Mouse (Mus musculus): ENCODE data around the gene Wwc1. TPM values are rescaled to one million over a fixed set of nuclear protein-coding genes. Genes with fewer than 3 reads are reported as not detected.

The Wwc1 gene
- total RNA-seq (2021), result 1 to 10 TPM; 1.4 to 2.0 TPM
- long read RNA-seq, experiment 1, full-length matches to known transcripts, result 1 of 2 reads
- long read RNA-seq, experiment 1, partial matches to known transcripts, result 0 of 2 reads
- long read RNA-seq, experiment 1, other reads (novel, unspliced or antisense), result 1 of 2 reads
- long read RNA-seq, experiment 2, partial matches to known transcripts, result 0 of 1 reads
- long read RNA-seq, experiment 2, other reads (novel, unspliced or antisense), result 1 of 1 reads

DNA sequence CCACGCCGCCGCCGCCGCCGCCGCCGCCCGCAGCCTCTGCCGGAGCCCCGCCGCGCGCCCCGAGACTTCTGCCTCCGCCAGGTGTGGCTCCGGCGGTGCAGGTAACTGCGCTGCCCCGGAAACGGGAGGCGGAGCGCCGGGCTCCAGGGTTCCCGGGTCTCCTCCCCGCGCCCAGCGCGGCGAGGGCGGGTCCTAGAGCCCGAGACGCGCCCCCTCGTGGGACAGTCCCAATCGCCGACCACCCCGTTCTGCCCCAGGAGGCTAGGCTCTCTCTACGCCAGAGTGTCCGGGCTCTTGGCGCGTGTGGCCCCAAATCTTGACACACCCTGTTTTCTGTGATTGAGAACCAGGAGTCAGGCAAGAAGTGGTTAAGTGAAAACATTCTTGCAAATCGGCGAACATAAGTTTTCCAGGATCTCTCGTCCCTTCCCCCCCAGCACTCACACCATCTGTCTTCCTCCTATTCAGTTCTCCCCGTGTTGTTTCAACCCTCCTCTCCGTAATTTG, at the start of gene Wwc1:
TSS of gene Wwc1 (minus strand) at position 117 of the 507 bp plus-strand sequence.
- DNase-seq, result peak in 1 of 2 experiments; percentile 6

DNA sequence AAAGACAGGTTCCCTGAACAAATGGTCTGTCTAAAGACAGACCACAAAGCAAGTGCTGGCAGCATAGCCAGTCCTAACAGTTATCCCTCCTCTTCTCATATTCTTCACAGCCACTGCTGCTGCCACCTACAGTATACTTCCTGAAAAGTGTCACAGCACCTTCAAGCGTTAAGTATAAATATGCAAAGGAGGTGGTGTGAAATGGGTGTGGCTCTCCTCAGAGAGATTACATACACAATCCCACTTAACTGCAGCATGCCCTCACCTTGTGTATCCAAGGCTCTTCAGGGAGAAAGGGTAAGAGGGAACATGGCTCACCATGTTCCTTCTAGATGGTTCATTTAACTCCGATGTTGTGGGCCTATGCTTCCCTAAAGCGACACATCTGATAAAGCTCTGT, 39.7 kb upstream of the Wwc1 start:
- no peak for DNase-seq

DNA sequence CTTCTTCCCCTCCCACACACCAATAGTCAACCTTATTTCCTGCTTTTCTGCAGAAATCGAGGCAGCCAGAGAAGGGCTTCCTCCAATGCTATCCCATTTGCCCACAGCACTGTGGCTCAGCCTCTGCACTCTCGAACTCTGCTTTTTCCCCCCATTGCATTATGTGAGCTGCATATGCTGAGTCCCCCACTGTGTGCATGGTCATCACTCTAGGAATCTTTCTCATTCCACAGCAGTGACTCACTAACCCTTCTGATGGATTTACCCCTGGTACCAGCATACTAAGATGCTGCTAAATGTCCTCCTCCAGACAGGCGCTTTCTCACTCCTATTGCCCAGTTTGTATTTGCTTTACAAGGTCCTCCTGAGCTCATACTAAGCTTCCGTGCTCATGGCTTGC, 32.9 kb upstream of the Wwc1 start:
- DNase-seq, result no peak

DNA sequence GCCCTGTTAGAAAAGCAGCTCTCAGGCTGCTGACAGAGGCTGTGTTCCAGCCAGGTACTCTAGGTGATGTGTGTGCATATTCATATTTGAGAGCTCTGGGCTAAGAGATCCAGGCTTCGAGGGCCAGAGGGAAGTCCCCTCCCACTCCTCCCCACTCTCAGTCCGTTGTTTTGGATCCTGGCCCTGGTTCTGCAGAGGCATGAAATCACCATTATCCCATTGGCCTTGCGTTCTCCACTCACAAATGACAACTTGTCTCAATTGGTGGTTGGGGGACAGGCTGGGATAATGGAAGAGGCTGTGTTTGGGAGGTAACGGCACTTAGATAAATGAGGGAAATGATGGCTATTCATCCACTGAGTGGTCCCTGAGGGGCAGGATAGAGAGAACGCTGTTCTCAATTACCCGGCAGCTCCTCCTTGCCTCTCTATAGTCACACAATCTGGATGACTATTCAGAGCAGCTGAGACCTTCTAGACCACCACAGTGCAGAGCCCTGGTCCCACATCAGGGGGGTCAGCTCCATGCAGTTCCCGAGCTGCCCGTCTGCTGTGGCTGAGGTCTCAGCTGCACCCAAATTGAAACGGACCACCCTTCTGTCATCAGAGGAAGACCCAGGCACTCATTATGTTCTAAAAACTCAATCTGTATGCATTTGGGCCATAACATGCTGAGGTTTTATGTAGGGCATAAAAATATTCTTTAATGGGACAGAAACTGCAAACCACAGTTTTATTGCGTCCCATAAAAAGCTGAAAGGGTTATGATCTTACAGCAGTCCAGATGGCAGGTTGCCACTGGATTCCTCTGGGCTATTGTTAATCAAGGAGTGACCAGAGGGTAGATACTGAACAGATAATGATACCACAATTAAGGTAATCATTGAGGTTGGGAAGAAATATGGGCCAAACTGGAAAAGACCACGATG, 29.2 kb upstream of the Wwc1 start:
- no peak for DNase-seq

DNA sequence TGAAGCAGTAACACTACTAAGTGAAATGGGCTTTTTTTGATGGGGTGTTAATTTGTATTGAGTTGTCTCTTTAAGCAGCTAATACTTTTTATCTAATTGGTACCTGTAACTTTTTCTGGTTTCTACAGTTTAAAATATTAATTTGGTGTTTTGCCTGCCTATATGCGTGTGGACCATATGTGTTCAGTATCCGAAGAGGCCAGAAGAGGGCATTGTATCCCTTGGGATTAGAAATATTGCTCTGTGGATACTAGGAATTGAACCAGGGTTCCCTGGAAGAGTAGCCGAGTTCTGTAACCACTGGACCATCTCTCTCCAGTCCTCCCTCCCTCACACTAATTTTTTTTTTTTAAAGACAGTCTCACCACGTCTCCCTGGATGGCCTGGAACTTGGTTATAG, 22.6 kb upstream of the Wwc1 start:
- no peak for DNase-seq

DNA sequence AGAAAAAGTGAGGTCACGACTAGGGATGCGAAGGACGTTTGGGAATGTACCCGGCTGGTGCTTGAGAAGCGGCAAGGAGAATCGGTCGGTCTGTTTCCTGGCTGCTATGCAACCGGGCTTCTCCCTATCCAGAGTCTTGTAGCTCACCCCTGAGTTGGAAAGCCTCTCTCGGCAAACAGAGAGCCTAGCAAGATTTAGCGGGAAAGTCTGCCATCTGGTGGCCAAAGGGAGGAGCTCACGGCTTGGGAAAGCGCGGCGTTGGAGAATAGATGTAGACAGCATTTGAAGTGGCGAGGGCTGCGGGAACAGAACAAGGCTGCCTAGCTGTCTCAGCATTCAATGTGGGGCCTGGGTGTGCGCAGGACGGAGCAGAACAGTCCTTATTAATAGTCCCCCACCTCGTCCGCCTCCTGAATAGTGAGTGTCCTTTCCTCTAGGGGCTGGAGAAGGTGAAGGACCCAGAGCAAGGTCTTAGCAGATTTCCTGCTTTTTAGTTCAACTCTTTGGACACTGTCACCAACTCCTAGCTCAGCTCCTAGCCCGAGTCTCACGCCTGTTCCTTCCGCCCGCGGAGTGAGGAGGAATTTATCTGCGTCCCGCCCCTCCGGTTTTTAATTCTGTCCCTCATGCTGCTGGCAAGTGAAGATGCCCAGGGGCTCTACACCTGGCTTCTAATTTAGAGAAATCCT, 21.1 kb upstream of the Wwc1 start:
- peak; percentile 80 to 93 for DNase-seq

DNA sequence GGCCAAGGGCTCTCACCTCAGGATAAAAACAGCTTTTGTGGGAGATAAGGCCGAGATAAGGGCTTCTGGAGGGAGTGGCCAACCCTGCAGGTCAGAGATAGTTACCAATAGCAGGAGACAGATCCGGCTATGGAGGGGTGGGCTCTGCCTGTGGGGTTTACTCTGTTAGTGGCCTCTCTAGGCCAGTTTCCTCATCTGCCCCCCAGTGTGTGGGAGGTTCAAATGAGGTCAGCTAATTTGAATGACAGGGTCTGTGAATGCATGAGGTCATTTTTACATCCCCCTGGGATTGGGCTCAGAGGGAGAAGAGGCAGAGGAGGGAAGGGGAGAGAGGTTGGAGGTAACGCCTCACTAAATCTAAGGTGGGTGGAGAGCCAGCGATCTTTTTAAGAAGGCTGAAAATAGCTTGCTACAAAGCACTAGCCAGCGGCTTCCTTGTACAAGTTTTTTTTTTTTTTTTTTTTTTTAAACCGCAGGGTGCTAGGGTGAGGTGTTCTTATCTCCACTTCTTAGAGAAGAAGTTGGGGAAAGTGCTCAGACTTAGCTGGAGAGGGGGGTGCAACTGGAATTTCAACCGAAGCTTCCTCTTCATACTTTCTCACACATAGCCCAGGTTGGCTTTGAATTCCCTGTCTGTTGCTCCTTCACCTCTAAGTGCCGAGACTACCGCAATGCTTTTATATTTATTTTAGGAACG, 20.4 kb upstream of the Wwc1 start:
- no peak for DNase-seq

DNA sequence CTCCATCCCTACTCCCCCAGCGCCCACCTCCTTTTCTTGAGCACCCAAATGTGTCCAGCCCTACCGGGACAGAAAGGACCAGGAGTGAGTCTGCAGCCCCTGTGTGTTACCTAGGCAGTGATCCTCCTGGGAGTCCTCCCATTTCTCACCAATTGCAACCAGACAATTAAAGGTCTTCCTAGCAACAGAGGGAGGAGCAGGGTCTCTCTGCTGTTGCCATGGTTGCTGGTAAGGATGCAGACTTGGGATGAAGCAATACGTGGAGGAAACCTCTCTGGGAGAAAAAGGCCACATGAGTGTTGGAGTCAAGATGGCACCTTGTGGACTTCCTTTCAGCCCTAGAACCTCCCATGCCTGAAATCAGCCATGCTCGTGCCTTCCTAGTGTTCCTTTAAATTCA, 19.7 kb upstream of the Wwc1 start:
- no peak for DNase-seq

DNA sequence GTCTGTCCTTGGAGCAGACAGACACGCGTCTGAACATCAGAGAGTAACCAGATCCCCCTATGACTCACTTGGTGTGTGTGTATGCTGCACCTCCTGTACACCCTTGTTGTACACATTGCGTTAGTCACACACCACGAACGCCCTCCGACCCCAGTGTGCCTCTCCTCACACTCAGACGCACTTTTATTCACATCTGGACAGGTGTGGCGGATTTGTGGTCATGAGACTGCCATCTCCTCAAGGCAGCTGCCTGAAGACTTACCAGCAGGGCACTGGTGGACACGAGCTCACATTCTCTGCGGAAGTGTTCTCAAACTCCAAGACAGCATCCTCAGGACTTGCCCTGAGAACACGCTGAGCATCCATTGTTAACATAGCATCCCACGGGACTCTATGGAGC, 17.7 kb upstream of the Wwc1 start:
- DNase-seq, result no peak

DNA sequence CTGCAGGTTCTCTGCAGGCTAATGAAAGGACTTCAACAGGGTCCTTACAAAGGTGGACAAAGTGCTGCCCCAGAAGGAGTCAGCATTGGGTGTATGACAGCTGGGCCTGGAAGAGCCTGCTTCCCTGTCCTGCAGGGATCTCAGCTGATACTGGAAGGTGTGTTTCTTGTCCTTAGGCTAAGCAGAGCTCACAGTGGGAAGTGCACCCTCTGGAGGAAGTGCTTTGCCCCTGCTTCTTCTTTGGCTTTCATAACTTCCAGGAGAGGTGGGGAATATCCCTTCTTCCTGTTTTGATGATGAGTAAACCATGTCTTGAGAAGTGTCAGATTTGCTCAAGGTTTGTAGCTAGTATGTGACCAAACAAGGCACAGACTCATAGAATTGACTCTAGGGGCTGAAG, 15.0 kb upstream of the Wwc1 start:
- DNase-seq, result no peak

DNA sequence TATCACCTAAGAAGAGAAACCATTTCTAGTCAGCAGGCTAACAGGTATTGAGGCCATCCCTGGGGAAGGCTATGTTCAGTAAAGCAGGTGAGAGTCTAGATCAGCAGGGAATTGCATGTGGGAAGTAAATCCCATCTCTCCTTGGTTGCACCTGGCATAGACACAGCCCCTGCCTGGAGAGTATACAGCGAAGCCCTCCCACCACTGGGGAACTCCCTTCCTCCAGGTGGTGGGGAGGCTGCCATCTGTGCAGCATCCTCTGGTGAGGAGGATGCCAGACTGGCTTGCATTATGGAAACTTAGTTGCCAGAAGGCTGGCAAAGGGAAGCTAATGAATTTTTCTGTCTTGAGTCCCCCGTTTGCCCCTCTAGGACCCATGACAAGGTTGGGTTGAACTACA, 11.5 kb upstream of the Wwc1 start:
- DNase-seq, result no peak

DNA sequence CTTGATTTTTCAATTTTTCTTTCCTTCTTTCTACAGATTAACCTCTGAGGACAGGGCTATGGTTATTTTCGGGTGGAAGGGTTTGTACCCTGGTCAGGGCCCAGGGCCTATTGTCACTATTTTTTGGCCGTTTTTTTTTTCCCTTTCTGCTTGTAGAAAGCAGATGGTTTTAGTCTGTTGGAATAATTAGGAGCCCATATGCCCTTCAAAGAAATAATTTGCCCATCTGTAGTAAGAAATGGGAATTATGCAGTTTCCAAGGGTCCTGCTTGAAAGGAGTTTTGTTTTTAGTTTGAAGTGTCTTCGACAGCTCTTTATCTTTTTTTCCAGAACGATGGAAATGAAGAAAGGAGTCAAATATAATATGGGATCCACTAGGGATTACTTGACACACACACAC, 9.6 kb upstream of the Wwc1 start:
- no peak for DNase-seq

DNA sequence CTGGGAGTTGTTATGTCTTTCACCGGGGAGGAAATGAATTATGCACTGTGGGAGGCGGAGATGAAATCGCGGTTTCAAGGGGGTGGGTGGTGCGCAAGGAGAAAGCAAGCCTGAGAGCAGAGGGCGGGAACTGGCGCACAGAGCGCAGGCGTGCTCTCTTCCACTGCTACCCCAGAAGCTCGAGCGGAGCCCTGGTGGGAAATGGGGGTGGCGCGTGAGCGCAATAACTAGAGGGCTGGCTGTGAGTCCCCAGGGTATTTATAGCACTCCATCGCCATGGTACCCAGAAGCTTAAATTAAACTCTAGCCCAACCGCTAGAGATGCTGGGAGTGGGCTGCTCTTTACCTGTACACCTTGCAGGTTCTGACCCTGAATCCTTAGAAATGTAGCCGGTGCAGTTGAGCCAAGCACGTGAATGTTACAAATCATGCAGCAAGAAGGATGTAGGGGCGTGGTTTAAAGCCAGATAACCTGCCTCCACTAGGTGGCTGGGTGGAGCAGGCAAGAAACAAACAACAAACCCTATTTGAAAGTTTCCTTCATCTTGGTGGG, 5.6 kb upstream of the Wwc1 start:
- peak; percentile 11 to 19 for DNase-seq

DNA sequence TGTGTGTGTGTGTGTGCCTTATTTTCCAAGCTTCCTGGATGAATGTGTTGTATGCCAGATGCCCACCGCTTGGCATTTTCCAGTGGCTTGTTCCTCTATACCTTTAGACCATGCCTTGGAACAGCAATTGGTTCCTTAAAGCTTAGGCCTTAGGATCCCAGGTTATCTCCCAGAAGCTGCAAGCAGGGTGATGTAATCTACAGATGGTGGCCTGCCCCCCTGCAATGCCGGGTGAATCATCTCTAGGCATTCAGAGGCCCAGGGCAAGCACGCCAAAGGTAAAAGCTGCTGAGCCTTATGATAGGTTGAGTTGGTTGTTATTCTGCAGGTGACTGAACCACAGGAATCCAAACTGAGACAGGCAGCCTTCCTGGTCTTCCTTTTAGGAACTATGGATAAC, 2.4 kb upstream of the Wwc1 start:
- DNase-seq, result no peak

DNA sequence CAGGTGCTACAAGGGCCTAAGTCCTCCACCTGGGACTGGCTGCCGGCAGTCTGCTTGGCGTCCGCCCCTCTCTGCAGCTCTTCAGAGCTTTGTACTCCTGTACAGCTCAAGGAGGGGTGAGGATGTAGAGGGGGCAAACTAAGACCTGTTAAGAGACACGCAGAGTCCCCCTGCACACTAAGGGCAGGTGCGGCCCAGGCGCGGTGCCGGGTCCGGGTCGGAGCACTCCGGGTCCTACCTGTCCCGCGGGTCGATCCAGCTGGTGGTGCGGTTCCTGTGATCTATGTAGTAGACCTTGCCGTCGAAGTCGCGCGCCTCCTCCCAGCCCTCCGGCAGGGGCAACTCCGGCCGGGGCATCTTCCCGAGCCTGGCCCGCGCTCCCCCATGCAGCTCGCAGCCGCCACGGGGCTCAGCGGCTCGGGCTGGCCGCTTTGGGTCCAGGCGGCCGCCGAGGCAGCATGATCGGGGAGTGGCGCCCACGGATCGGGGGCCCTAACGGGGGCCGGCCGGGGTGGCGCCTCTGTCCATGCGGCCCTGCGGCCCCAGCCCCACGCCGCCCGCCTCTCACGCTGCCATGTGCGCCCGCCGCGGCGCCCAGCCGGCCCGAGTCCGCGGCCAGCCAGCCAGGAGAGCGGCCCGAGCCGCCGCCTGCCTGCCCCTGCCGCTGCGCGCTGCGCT, 455 bp downstream of the Wwc1 start:
- peak in 1 of 2 experiments; percentile 4 for DNase-seq

DNA sequence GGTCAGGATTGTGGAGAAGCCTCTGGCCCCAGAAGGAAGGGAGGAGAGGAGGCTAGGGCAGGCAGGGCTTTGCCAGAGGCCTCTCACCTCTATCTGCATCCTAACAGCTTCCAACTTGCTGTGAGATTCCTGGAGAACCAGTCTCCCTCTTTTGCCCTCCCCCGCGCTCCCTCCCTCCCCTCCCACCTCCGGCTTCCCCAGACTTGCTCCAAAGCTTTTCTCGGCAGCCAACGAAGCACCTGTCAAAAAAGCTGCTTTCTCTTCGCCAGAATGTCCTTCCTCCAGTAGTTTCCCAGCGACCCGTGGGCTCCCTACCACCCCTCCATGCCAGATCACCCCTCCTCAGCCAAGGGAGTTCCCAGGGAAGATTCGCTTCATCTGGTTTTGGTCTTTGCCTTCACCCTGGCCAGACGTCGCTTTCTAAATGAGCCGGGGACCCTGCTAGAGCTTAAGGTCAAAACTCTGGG, 1.0 kb downstream of the Wwc1 start:
- no peak for DNase-seq

DNA sequence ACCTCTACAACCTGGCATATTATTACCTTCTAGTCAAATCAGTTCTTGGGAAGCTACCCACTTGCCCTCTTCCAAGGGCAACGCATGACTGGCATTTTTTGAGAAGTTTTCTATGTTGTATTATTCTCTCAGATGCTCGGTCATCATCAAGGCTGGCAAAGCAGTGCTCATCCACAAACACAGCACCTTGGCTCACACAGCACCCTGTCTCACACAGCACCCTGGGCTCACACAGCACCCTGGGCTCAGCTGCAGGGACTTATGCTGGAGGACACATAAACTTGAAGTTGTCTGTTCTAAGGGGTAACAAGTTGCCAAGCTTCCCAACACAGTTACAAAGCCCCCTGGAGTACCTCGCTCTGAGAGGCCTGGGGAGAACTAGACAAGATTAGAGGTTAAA, 2.5 kb downstream of the Wwc1 start:
- DNase-seq, result no peak

DNA sequence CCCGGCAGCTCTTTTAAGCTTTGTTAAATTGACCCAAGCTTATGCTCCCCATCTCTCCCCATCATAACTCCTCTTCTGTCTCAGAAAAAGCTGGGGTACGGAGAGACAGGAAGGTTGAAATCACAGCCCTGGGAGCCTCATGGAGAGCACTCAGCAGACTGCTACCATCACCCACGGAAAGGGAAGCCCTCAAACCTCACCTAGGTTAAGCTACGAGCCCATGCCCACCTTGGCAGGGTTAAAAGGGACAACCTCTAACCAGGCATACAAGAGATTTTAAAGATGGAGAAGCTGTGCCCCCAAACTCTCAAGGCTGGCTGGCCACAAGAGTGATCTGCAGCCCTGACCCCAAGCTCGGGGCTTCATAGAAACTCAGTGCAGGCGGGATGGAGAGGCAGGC, 3.2 kb downstream of the Wwc1 start:
- DNase-seq, result no peak

DNA sequence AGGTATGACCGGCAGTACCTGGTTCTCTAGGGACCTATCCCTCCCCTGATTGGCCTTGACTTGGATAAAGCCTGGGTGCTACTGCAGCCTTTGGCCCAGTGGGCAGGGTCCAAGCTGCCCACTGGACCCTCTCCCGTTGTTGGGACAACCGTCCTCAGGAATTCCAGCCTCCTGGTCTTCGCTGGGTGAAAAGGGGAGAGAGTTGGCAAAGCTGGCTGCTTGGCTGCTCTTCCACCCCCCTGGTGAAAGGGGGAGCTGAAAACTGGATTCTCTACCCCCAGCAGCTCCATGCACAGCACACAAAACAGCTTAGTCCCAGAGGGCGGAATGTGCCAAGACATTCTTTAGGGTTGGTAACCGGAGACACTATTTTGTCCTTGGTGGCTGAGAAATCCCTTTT, 3.8 kb downstream of the Wwc1 start:
- DNase-seq, result no peak

DNA sequence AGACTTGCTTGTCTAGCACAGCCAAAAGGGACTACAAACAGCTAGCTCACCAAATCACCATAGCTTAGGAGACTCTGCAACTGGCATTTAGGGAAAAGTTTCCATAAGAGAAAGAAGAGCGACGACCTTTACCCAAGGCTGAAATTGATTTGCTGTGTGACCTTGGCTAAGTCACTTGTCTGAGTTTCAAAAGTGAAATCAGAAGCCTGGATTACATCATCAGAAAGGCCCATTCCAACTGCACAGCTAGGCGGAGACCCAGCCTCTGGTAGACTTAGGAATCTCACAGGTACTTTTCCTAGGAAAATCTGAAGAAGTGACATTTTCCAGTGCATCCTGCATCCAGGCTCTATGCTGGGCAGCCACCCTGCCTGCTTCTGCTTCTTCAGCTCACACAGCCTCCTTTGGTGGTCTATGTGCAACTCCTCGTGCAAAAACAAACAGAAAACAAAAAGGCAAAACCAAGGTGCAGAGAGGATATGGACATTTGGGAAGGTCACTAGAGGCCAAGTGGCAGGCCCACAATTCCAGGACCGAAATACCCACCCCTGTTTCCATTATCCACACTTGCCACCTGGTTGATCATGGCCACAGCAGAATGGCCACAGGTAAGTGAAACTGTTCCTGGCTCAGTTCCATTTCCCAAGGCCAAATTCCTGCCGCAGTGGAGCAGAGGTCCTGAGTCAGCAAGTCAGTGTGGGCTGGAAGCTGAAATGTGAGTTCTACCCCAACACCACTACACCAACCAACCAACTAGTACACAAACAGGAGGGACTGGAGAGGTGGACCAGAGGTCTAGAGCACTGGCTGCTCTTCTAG, 5.5 kb downstream of the Wwc1 start:
- DNase-seq, result no peak
